Mouse (Mus musculus) heart, postnatal 36 days (tissue): Measurements from ENCODE around the gene Bfsp2. TPM values are rescaled to one million over a fixed set of nuclear protein-coding genes. Genes with fewer than 3 reads are reported as not detected.

Experiments used
- DNase-seq, 2 experiments: peaks; one replicate each; pipeline ENCODE4 v3.0.0; 2021 to 2022
- intact Hi-C: fragments of 180-260 bp; cut with DNase I; formaldehyde crosslinking; loops from one replicate; pipeline ENCODE4 v1.15.1; 2025
- total RNA-seq, 2 experiments: library from RNA; stranded (reverse); gene quantifications; 2 replicates each; pipeline ENCODE4 v1.2.3; 2021

The Bfsp2 gene
- under 1 TPM; 0.28 to 0.60 TPM for total RNA-seq

DNA sequence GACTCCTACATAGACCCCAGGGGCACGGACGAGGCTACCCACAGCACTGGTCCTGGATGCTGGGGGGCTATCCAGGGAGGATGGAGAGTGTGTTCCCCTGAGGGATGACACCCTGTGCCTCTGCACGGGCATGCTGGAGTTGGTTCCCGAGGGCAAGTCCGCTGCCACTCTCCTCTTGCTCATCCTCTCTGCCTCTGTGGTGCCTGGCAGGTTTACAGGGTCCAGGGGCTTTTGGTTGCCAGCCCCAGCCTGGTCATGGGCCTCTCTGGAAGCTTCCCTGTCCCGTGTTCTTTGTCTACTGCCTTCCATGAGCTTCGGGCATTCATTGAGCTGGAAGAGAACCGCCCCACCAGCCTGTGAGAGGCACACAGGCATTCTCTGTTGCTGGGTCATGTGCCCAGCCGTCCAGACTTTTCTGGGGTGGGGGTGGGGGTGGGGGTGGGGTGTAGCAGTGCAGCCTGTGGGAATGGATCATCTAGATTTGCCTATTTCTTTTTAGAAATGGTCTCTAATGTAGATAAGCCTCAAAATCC is at the start of gene Bfsp2:
Gene Bfsp2 (minus strand): TSS at position 377 of the 533 bp plus-strand sequence.
- intact Hi-C loops: no loop called here

DNA sequence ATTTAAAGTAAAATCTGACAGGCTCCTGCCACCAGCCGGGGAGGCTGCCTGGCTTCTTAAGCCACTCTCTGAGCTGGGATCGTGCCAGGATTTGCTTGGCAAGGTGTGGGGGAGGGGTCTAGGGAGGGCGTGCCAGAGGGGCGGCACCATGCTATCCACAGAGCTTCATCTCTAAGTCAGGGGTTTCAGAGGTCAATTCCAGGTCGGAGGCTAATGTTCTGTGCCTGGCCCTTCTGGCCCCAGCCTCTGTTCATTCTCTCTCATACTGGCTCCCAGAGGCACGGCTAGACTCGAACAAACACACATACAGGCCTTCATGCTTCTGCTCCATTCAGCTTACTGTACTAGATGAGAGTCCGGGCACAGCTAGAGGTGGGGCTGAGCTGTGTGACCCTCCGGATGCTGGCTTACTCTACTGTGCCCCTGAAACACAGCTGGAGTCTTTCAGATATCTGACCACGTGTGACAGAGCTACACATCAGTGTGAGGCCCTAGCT is 44.9 kb upstream of the Bfsp2 start:
- DNase-seq: no peak
- intact Hi-C loops: no loop called here

More for the DNA sequence above, at the start of gene Bfsp2:
- DNase-seq: no peak

DNA sequence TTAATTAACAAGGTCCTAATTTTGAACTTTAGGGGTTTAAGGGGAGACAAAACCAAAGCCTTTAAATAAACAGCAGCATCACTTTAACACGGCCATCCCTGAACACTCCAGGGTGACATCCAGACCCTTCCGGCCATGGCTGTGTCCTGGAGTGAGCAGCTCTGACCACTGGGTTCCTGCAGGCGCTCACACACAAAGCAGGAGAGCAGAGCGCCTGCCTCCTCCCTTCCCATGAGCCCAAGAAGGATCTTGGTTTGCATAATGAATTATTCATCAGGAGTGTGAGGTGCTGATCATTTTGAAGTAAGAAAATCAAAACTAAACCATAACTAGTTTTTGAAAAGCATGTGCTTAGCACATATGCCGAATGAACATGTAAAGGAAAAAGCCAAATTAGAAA is 44.4 kb upstream of the Bfsp2 start:
- intact Hi-C loops: no loop called here
- no peak for DNase-seq

DNA sequence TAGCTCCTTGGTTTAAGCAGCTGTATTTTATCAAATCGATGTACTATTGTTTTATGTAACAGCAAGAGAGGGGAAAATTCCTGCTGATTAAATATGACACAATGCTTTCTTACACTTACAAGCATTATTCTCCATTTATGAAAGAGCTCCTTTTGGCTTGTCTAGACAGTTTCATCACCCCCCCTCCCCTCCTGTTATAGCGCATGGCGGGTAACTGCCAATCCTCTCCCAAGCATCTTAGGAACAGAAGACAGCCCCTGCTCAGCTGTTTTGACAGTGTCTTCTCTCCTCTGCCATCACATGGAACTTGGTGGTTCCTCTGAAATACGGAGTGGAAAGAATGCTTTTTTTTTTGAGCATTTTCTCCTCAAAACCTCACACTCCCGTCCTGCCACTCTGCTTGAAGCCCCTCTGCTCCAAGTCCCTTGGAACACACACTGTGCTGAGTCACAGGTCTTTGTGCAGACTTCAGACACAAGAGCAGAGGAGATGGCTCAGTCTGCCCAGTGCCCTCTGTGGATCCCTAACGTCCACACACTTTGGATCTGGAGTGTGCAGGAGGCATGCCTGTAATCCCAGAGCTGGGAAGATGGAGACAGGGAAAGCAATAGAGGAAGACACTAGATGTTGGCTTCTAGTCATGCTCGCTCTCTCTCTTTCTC is 43.7 kb upstream of the Bfsp2 start:
- no peak for DNase-seq
- intact Hi-C loops: no loop called here

DNA sequence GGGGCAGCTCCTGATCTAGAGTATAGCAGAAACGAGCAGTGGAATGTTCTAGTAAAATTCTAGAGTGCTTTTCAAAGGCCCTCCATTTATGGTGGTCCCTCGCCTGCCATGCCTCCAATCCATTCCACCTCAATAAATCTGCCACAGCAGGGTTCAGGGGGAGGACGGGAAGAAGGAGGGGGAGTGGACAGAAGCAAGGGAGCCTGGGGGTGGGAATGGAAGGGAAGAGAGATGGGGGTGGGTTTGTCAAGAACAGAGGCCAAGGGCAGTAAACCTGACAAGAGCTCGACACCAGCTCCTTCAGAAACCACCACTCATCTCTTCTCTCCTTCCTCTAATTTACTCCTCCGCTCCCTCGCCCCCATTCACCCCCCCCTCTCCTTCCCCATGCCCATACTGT is 42.8 kb upstream of the Bfsp2 start:
- intact Hi-C loops: no loop called here
- no peak for DNase-seq

DNA sequence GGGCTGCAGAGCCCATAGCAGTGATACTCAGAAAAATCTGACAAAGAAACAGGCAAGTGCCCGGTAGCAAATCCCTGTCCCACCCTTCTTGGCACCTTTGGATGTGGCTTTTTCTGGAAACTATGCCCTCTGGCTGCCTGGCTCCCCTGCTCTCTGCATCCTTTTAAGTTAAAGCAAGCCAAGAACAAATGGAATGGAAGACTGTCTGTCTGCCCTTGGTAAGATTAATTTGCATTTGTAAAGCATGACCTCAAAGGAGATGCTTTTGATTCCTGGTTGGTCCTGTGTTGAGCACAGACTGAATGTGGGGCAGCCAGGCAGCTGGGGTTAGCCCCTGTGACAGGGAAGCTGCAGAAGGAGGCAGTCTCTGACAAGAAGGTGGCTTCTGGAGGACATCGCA is 33.7 kb upstream of the Bfsp2 start:
- DNase-seq: no peak
- intact Hi-C loops: no loop called here

DNA sequence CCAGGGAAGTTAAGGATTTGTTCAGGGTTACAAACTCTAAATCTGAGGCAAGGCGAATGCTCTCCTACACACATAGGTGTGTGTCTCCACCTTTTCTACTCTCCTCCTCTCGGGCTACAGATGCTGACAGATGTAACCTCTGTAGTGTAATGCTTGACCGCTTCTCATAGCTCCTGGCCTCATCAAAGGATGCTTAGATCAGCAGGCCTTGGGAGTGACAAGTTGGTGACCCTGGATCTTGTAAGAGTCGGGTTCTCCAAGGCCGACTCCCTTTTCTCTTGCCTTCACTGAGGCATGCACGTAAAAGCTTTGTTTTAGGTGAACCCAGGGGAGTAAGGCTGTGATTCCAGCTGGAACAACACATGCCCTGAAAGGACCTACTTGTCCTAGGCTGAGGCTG is 32.0 kb upstream of the Bfsp2 start:
- DNase-seq: no peak
- intact Hi-C loops: no loop called here

DNA sequence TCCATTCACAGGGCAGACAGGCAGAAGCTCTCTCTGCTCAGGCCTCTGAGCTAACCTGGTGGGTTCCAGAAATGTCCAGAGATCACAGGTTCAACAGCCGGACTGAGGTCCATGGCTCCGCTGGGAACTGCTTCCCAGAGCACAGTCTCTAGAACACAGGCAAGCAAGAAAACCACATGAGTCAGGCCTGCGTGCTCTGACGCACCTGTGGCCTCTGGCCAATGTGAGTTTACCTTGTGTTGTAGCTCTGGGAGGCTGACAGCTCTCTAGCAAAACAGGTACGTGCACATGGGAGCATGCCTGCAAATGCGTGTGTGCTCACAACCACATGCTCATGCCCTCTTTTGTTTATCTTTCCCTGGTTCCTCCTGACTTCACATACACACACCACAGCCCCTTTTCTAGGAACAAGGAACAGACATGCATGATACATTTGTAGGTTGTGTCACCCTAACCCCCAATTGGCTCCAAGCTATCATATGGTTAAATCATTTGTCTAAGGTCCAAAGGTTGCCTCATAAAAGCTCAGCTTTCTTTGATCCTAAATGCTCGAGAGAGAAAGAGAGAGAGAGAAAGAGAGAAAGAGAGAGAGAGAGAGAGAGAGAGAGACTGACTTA is 26.9 kb upstream of the Bfsp2 start:
- DNase-seq: no peak
- intact Hi-C loops: no loop called here

DNA sequence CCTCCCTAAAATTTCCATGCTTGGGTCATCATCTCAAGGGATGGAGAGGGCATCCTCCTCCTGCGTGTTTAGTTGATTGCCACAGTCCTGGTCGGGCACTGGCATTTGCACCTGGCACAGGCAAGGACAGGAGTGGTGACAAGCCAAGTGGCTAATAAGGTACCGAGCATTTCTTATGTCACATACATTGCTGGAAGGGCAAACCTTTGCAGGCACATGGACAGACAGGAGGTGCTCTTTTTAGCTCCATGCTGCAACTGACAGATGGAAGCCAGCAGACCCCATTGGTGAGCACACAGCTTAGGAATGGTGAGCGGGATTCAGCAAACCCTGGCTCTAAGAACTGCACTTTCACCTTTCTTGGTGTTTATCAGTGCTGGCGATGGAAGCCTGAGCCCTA is 24.8 kb upstream of the Bfsp2 start:
- no peak for DNase-seq
- intact Hi-C loops: no loop called here

DNA sequence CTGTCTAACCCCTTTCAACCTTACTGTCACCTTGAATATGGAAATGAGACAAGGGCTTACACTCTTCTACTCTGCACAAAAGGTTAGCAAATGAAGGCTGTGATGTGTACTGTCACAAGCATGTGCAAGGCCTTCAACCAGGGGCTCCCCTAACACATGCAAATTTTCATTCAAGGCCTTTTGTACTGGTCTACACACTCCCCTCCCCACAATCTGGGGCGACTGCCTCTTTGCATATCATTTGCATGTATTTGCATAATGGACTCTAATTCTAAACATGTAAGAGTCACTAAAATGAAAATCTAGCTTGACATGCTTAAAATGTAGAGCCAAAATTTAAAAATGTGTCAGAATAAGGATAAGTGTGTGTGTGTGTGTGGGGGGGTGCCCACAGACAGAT is 24.4 kb upstream of the Bfsp2 start:
- DNase-seq: no peak
- intact Hi-C loops: no loop called here

DNA sequence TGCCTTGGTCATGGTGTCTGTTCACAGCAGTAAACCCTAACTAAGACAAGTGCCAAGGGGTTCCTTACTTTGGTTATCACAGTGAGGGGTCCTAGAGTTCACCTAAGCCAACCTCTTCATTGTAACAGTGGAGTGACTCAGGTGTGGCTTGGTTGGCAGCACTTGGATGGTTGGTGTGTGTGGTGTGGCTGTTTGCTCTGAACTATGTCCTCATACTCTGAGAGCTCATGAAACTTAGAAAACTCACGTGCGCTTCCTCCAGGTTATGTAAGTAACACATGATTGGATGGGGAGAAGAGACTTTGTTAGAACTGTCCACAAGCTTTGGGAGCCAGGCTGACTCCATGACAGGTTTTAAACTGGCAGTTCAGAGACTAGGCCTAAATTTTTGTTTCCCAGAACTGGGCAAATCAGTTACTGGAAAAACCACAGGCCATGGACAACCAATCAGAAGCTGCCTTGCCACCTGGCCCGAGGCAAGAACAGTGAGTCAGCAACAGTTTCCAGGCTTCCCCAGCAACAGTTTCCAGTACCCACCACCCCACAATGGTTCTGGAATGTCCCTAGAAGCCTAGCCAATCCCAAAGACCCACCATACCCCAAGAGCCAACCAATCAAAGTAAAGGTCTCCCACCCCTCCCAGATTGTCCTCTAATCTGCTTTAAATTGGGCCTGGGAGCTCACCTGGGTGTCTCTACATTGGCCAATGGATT is 23.5 kb upstream of the Bfsp2 start:
- intact Hi-C loops: no loop called here
- DNase-seq: no peak

DNA sequence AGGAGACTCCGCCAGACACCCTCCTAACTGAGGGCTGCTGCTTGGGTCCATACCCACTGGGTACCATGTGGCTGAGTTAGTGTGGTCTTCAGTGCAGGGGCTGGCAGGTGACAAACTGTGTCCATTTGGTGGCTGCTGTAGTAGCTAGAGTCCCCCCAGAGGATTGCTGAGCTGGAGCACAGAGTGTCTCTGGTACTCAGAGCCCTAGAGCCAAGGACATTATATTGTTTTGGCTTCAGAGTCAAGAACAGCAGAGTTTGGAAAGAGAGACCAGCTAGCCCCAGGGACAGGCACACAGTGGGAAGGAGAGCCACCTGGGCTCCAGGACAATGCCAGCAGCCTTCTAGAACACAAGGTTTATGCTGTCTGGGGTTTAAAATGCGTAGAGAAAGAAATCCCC is 22.4 kb upstream of the Bfsp2 start:
- no peak for DNase-seq
- intact Hi-C loops: no loop called here

DNA sequence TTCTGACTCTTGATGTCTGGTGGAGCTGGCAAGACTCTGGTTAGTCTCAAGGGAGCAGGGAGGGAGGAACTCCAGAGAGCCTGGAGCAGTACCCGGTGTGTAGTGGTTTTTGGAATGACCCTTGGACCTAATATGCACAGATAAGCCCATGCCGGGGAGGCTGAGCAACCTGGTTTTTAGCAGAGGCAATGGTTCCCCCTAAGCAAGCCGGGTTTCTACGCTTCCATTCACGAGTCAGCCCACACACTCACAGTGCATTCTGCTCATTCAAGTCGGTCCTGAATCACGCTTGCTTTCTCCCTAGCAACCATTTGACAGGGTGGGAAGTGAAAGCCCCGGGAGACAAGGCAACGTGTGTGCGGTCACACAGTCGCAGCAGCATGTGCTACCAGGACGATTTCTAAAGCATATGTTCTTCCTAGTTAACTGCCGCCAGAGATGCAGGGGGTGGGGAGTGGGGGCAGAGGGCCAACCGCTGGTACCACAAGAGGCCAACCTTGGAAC is 21.7 kb upstream of the Bfsp2 start:
- intact Hi-C loops: no loop called here
- DNase-seq: no peak

DNA sequence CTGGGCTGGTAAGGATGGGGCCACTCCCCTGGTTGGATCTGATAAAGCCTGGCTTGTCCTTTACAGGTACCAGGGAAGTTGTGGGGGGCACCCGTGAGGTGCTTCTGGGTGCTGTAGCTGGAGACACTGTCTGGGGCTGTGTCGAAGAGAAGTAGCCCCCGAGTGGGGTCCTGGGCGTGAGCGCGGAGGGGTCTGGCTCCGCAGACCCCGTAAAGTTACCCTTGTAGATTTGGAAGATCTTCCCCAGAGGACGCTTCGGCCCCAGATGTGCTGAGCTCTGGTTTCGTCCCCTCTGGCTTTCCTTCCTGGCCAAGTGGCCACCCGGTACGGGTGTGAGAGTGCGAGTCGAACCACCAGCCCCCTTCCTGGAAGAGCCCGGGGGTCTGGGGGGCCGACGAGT is 19.1 kb upstream of the Bfsp2 start:
- intact Hi-C loops: loop anchor here (10.0 kb wide), 1 partner anchor 415 kb away; no protein-coding TSS in a partner anchor
- no peak for DNase-seq

DNA sequence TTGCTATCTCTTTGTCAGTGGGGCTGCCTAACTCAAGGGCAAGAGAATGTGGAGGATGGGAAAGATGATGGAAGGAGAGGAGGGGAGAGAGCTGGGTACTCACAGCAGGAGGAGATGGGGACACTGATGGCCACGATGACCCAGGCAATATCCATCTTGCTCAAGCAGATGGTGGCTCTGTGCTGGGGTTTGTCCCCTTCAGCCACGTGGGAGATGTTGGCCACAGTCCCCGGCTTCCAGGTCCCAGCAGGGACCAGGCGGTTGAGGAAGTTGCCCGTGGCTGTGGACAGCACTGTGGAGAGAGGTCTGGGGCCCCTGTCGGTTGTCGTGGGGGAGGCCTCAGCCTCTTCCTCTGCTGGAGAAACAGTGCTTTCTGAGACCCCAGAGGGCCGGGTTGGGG is 18.5 kb upstream of the Bfsp2 start:
- intact Hi-C loops: loop anchor here (10.0 kb wide), 1 partner anchor 416 kb away; no protein-coding TSS in a partner anchor
- no peak for DNase-seq

DNA sequence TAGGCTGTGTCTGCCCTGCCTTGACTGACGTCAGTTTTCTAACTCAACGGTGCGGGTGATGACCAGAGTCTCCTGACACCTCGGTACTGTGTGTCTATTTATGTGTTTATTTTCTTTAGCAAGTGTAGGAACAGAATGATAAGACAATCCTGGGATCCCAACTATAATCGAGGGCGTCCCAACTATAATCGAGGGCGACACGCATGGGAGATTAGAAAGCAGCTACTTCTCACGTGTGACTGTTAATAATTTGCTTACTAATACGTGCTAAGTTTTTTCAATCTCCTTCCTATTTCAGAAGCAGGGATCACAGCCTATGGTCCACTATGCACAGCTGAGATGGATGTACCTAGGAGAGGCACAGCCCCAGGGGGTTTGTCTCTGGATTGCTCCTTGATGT is 15.2 kb upstream of the Bfsp2 start:
- DNase-seq: no peak
- intact Hi-C loops: loop anchor here (10.0 kb wide), 1 partner anchor 419 kb away; no protein-coding TSS in a partner anchor

DNA sequence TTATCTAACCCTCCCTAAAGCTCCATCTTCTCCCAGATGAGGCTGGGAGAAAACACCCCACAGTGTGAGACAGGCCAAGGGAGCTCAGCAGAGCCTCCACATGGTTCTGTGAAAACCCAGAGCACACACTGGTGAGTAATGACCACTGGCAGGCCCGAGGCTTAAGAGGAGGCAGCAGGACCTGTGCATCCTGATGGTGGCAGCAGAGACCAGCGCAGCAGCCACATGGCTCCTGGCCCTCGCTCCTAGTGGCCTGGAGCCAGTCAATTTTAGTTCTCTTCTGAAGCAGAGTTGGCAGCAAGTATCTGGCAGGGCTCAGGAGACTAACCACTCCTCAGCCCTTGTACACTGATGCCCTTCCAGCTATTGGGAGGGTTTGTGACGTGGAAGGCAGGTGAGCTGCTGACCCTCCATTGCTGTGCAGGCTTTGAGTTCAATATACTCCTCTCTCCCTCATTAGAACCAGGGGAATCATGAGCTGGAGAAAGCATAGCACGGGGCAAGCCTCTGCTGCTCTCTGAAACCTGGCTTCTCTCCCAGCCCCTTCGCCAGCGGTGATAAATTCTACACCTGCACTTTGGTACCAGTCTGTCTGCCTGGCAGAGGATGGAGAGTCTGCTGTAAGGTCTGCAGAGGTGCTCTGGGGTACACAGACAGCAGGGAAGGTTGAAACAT is 14.3 kb upstream of the Bfsp2 start:
- intact Hi-C loops: loop anchor here (1.0 to 10.0 kb wide), 5 partner anchors 108 to 502 kb away; no protein-coding TSS in a partner anchor
- DNase-seq: peak; percentile 76 to 81

DNA sequence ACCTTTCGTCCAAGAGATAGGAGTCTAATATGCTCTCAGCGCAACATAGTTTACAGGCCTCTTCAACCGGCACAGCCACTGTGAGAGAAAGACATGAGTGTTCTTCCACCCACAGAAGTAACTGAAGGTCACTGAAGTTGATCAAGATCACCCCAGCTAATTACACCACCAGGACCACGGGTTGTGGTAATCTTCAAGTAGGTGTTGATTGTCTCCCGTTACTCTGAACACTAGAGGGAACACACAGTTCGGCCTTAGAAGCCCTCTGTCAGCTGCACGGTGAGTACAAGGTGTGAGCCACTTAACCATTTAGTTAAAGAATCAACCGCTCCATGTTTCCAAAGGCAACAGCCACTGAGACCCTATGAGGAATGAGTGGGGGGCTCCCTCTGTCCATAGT is 11.8 kb upstream of the Bfsp2 start:
- DNase-seq: no peak
- intact Hi-C loops: loop anchor here (5.0 to 10.0 kb wide), 3 partner anchors 110 to 423 kb away; no protein-coding TSS in a partner anchor

DNA sequence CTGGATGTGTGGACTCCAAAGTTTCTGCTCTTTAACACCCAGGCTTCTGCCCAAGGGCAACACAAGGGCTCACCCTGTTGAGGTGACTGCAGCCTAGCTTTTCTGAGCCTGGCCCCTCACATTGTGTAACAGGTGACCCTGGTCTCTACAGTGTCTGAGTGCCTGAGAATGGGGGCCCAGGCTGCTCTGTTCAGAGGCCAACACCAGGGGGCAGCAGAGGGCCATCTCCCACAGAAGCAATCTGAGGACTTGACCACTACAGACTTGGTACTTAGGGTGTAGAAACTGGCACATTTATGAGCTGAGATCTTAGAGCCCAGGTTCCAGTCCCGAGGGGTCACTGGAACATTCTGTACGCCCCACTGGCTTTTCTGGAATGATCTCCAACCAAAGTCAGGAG is 10.2 kb upstream of the Bfsp2 start:
- intact Hi-C loops: loop anchor here (1.0 to 10.0 kb wide), 4 partner anchors 112 to 506 kb away; no protein-coding TSS in a partner anchor

DNA sequence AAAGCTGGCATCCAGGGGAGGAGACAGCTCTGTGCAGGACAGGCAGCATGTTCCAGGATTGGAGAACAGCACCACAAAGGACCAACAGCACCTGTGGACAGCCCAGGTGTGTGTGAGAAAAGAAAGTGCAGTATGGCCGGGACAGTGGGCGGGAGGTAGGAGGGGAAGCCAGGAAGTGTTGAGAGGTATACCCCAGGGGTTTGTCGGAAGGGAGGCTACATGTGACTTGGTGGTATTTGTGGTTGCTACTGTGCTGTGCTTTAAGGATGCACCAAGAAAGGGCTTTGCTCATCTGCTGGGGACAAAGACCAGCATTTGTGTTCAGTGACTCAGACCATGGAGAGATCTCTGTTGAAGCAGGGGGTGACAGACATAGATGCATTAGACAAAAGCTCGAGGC is 9.7 kb upstream of the Bfsp2 start:
- no peak for DNase-seq
- intact Hi-C loops: loop anchor here (1.0 to 10.0 kb wide), 4 partner anchors 112 to 506 kb away; no protein-coding TSS in a partner anchor

More for the DNA sequence above, 10.2 kb upstream of the Bfsp2 start:
- DNase-seq: peak; percentile 82 to 86
